Mouse (Mus musculus) C2C12 (cell line): ENCODE measurements around the gene Bad. TPM values are rescaled to one million over a fixed set of nuclear protein-coding genes. Genes with fewer than 3 reads are reported as not detected.

Source experiments
- H3K27me3 ChIP-seq: one replicate; pipeline ENCODE4 v1.6.1; 2011; ENCODE audit not compliant: control insufficient read depth, insufficient read depth, insufficient read length
- H3K36me3 ChIP-seq: one replicate; pipeline ENCODE4 v1.6.1; 2011; ENCODE audit not compliant: control insufficient read depth, insufficient read depth
- H3K4me3 ChIP-seq: one replicate; pipeline ENCODE4 v1.5.1; 2011; ENCODE audit warnings: mild to moderate bottlenecking, control low read depth; ENCODE audit not compliant: poor library complexity, insufficient read depth, severe bottlenecking
- H3K79me2 ChIP-seq: one replicate; pipeline ENCODE4 v1.6.1; 2011; ENCODE audit not compliant: control insufficient read depth, insufficient read depth
- H3K79me3 ChIP-seq: one replicate; pipeline ENCODE4 v1.6.1; 2011; ENCODE audit warnings: low read depth, control low read depth
- H3ac ChIP-seq: one replicate; pipeline ENCODE3; 2011; ENCODE audit warnings: low read depth; ENCODE audit not compliant: control insufficient read depth, insufficient read length
- CEBPB ChIP-seq: IDR thresholded peaks from one replicate; pipeline ENCODE4 v1.6.1; 2011; ENCODE audit warnings: low read depth, mild to moderate bottlenecking, control low read depth, moderate library complexity
- CTCF ChIP-seq: IDR thresholded peaks from one replicate; pipeline ENCODE4 v1.5.1; 2011; ENCODE audit not compliant: control insufficient read depth, insufficient read depth, insufficient read length
- FOSL1 ChIP-seq: IDR thresholded peaks from one replicate; pipeline ENCODE4 v1.8.0; 2011; ENCODE audit warnings: mild to moderate bottlenecking, low read length; ENCODE audit not compliant: poor library complexity, insufficient read depth, severe bottlenecking
- MAX ChIP-seq: IDR thresholded peaks from one replicate; pipeline ENCODE4 v1.6.1; 2011; ENCODE audit warnings: mild to moderate bottlenecking, control low read depth
- MYOD1 ChIP-seq: IDR thresholded peaks from one replicate; pipeline ENCODE4 v1.6.1; 2011; ENCODE audit warnings: low read depth; ENCODE audit not compliant: control insufficient read depth, insufficient read length
- MYOG ChIP-seq: IDR thresholded peaks from one replicate; pipeline ENCODE4 v1.6.1; 2011; ENCODE audit not compliant: control insufficient read depth, insufficient read length; ENCODE audit errors: extremely low read depth
- USF1 ChIP-seq: IDR thresholded peaks from one replicate; pipeline ENCODE4 v1.6.1; 2011; ENCODE audit warnings: low read depth, mild to moderate bottlenecking, control low read depth, moderate library complexity
- polyA plus RNA-seq: library from polyadenylated mRNA; unstranded; fragments of >200 nt; fragmentation: generic; extraction: Trizol; gene quantifications from one replicate; pipeline ENCODE4 v1.2.1, GENCODE M21; 2012; ENCODE audit warnings: missing spikeins

The Bad gene
- polyA plus RNA-seq, 1 experiment: 84.0 TPM

- no peak for TF ChIP-seq FOSL1
- TF ChIP-seq MAX: no peak
- no peak for TF ChIP-seq MYOD1
- H3K79me3 ChIP-seq: no peaks in the 10 kb centered on the region
- H3K4me3 ChIP-seq: no peak overlapping the region
- no peaks in the 10 kb centered on the region for H3K36me3 ChIP-seq
- H3ac ChIP-seq: no peak overlapping the region
- H3K27me3 ChIP-seq: peaks cover 14% of the 10 kb centered on the region
- no peaks in the 10 kb centered on the region for H3K79me2 ChIP-seq
Measured at GRCm38 (mm10) chr19:6928080-6928479, 13.6 kb upstream of the Bad start.

DNA sequence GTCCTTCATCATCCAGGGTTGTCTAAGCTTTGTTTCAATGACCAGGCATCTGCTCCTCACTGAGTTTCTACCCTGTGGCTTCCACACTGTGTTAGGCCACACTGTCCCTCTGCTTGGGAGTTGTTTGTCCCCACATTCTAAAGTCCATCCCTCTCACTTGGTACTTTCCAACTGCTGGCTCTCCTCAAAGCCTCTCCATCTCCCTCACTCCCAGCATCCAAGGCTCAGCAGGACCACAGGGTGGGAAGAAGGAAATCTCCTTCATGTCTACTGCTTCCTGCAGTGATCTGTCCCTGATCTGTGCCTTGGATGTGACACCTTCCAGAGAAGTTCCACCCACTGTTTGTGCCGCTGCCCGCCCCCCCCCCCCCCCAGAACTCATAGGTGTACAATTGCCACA is 10.7 kb upstream of the Bad start:
- no peaks in the 10 kb centered on the region for H3K79me2 ChIP-seq
- H3K4me3 ChIP-seq: no peak overlapping the region
- H3K36me3 ChIP-seq: no peaks in the 10 kb centered on the region
- no peak overlapping the region for H3ac ChIP-seq
- H3K79me3 ChIP-seq: no peaks in the 10 kb centered on the region
- TF ChIP-seq USF1: no peak
- TF ChIP-seq MYOD1: no peak
- no peak for TF ChIP-seq FOSL1
- no peak for TF ChIP-seq CTCF
- peaks cover 28% of the 10 kb centered on the region for H3K27me3 ChIP-seq

GRCm38 (mm10) chr19:6932018-6932417 is 9.6 kb upstream of the Bad start:
- Histone ChIP-seq H3ac (no peak overlapping the region), H3K27me3 (peaks cover 26% of the 10 kb centered on the region), H3K79me2 (no peaks in the 10 kb centered on the region), H3K36me3 (no peaks in the 10 kb centered on the region), H3K79me3 (no peaks in the 10 kb centered on the region), H3K4me3 (no peak overlapping the region)
- TF ChIP-seq MYOG (no peak), CTCF (no peak), FOSL1 (no peak), CEBPB (no peak)

GRCm38 (mm10) chr19:6933102-6933435 is 8.6 kb upstream of the Bad start:
- H3K4me3 ChIP-seq: no peak overlapping the region
- H3K79me3 ChIP-seq: no peaks in the 10 kb centered on the region
- peaks cover 18% of the 10 kb centered on the region for H3K27me3 ChIP-seq
- no peaks in the 10 kb centered on the region for H3K36me3 ChIP-seq
- no peaks in the 10 kb centered on the region for H3K79me2 ChIP-seq
- H3ac ChIP-seq: no peak overlapping the region
- TF ChIP-seq MAX: no peak
- TF ChIP-seq CTCF: no peak
- no peak for TF ChIP-seq MYOD1
- no peak for TF ChIP-seq MYOG

GRCm38 (mm10) chr19:6933436-6934194 is 8.0 kb upstream of the Bad start:
- no peaks in the 10 kb centered on the region for H3K79me2 ChIP-seq
- peaks cover 18% of the 10 kb centered on the region for H3K27me3 ChIP-seq
- peak overlapping the region; percentile 8 for H3ac ChIP-seq
- TF ChIP-seq CTCF (no peak), MYOG (no peak), FOSL1 (no peak), CEBPB (no peak), MYOD1 (no peak)
- no peak overlapping the region for H3K4me3 ChIP-seq
- H3K36me3 ChIP-seq: no peaks in the 10 kb centered on the region
- no peaks in the 10 kb centered on the region for H3K79me3 ChIP-seq

DNA sequence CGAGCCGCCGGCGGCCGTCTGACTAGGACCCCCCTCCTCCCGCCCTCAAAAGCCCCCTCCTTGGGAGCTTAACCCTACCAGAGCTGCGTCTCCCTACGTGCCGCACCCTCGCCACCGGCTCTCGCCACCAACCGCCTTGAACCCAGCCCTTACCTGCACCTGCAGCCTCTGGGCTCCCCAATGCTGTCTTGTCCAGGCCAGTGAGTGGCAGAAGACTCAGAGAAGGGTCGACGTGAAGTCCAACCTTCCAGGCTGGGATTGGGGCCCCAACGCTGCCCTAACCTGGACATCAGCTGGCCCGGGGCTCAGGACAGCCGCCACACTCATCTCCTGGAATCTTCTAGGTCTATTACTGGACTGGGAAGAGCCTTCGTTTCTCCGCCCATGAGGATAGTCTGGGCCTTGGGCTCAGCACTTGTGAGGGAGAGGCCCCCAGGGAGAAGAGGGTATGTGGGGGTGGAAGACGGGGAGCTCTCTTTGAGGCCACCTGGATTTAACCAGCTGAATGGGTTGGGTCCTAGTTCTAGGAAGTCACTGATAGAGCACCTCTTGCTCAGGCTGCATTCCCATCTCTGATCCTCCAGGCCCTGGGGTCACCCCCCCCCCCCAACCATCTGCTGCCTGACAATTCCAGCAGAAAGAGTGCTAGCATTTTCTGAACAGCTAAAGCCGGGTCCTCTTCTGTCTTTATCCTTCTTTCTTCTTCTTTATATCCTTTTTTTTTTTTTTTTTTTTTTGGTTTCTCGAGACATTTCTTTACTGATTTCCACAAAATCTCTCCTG is 7.3 kb upstream of the Bad start, which contains the start of gene Kcnk4:
TSS of gene Kcnk4 (minus strand) at position 321 of the 783 bp plus-strand sequence.
- H3K79me3 ChIP-seq: no peaks in the 10 kb centered on the region
- H3K36me3 ChIP-seq: no peaks in the 10 kb centered on the region
- peak within 1 kb of the TSS; percentile 8 for H3ac ChIP-seq
- no peak for TF ChIP-seq CTCF
- TF ChIP-seq MYOD1: no peak
- TF ChIP-seq FOSL1: no peak
- TF ChIP-seq MAX: no peak
- TF ChIP-seq CEBPB: no peak
- TF ChIP-seq MYOG: no peak
- TF ChIP-seq USF1: no peak
- H3K27me3 ChIP-seq: peaks cover 18% of the 10 kb centered on the region
- H3K4me3 ChIP-seq: no peak within 1 kb of the TSS
- H3K79me2 ChIP-seq: no peaks in the 10 kb centered on the region
